Mouse (Mus musculus) adrenal gland, adult 2 months (tissue): ENCODE data around the gene Rgp1. TPM values are rescaled to one million over a fixed set of nuclear protein-coding genes. Genes with fewer than 3 reads are reported as not detected.

Experiments
- DNase-seq: peaks from one replicate; pipeline ENCODE4 v3.0.0; 2021
- polyA plus RNA-seq: library from polyadenylated mRNA; depleted of rRNA; stranded (reverse); fragments of >200 nt; gene quantifications from 2 replicates; pipeline ENCODE4 v1.2.3, GENCODE M21; 2012
- total RNA-seq, 2 experiments: library from RNA; stranded (reverse); gene quantifications; 2 replicates each; pipeline ENCODE4 v1.2.3; 2021

Gene Rgp1
- total and polyA plus RNA-seq, 3 experiments, result 47.1 to 57.4 (median 50.7) TPM

- peak; percentile 97 for DNase-seq
Observed at GRCm38 (mm10) chr4:43561997-43562768, 16.3 kb upstream of the Rgp1 start, which contains the start of the genes Creb3 and Tln1. Gene Creb3, plus strand, starts transcription at chr4:43562332. Gene Tln1, minus strand, starts transcription at chr4:43562691.

- no peak for DNase-seq
Observed at GRCm38 (mm10) chr4:43562769-43563600, 15.5 kb upstream of the Rgp1 start.

- no peak for DNase-seq
Observed at GRCm38 (mm10) chr4:43563601-43563875, 15.0 kb upstream of the Rgp1 start.

GRCm38 (mm10) chr4:43564231-43564630 is 14.3 kb upstream of the Rgp1 start:
- DNase-seq, result no peak

GRCm38 (mm10) chr4:43567140-43567539 is 11.4 kb upstream of the Rgp1 start:
- DNase-seq, result no peak

- DNase-seq, result no peak
Observed at GRCm38 (mm10) chr4:43571395-43572045, 7.0 kb upstream of the Rgp1 start.

GRCm38 (mm10) chr4:43573561-43573960 is 5.0 kb upstream of the Rgp1 start:
- no peak for DNase-seq

GRCm38 (mm10) chr4:43575356-43575755 is 3.2 kb upstream of the Rgp1 start:
- DNase-seq, result no peak

- DNase-seq, result no peak
Observed at GRCm38 (mm10) chr4:43577237-43577881, 1.2 kb upstream of the Rgp1 start.

GRCm38 (mm10) chr4:43579256-43579655 is 741 bp downstream of the Rgp1 start:
- DNase-seq, result no peak

- no peak for DNase-seq
Observed at GRCm38 (mm10) chr4:43579731-43580130, 1.2 kb downstream of the Rgp1 start.

- DNase-seq, result no peak
Observed at GRCm38 (mm10) chr4:43580721-43581120, 2.2 kb downstream of the Rgp1 start.

GRCm38 (mm10) chr4:43581381-43581780 is 2.9 kb downstream of the Rgp1 start:
- no peak for DNase-seq

GRCm38 (mm10) chr4:43582241-43582640 is 3.7 kb downstream of the Rgp1 start:
- no peak for DNase-seq

GRCm38 (mm10) chr4:43583421-43583820 is 4.9 kb downstream of the Rgp1 start:
- no peak for DNase-seq

- DNase-seq, result peak; percentile 69
Observed at GRCm38 (mm10) chr4:43584444-43585416, 6.2 kb downstream of the Rgp1 start, which contains the start of gene Msmp. Gene Msmp, minus strand, starts transcription at chr4:43584494.

GRCm38 (mm10) chr4:43585682-43586081 is 7.2 kb downstream of the Rgp1 start:
- no peak for DNase-seq

GRCm38 (mm10) chr4:43586411-43586810 is 7.9 kb downstream of the Rgp1 start:
- DNase-seq, result peak; percentile 73

- DNase-seq, result no peak
Observed at GRCm38 (mm10) chr4:43587681-43588080, 9.2 kb downstream of the Rgp1 start.

- DNase-seq, result no peak
Observed at GRCm38 (mm10) chr4:43591543-43591942, 13.0 kb downstream of the Rgp1 start.

GRCm38 (mm10) chr4:43591961-43592360 is 13.4 kb downstream of the Rgp1 start:
- no peak for DNase-seq
